ENCODE assay signal across 7 mouse cellular contexts in genomic region chr7:28339213-28339917, GRCm38 (mm10). TPM values are rescaled to one million over a fixed set of nuclear protein-coding genes. Genes with fewer than 3 reads are reported as not detected.
DNase-seq lines count a peak whose midpoint lies in the region; ATAC-seq lines count a peak whose summit lies in the region.

No protein-coding gene starts in this region.

- no peaks in the 10 kb centered on the region for H3K9me3 ChIP-seq in forebrain, embryonic 10.5 days

- DNase-seq in MN1 (ENCODE audit: low spot score) = peak; percentile 52
- peak; percentile 39 for DNase-seq in brain, adult 2 months (ENCODE audit: low read depth, low spot score)
- DNase-seq in forebrain, embryonic 10.5 days (ENCODE audit: extremely low spot score, low spot score) = no peak
- peak; percentile 56 to 65 for DNase-seq in heart, postnatal 14 days
- peak; percentile 42 for DNase-seq in layer of hippocampus, adult 9-11 months
- peak; percentile 81 for DNase-seq in splenic B cell, adult 2 months (ENCODE audit: low read depth, low spot score)

- intact Hi-C loops in heart, postnatal 14 days (cut with DNase I) = loop anchor here (5.0 kb wide), 1 partner anchor 62 kb away; the partner anchor contains the start of gene Eid2b

- H3K4me3 ChIP-seq in forebrain, embryonic 10.5 days = peak overlapping the region; percentile 96

- H3K4me1 ChIP-seq in forebrain, embryonic 10.5 days = peaks cover 40% of the 10 kb centered on the region

- ATAC-seq in megakaryocyte-erythroid progenitor cell, adult 5-6 weeks (replicated peaks; ENCODE audit: low FRiP score, low TSS enrichment, poor library complexity, severe bottlenecking) = peak; percentile 65

- H3K36me3 ChIP-seq in forebrain, embryonic 10.5 days (replicated peaks) = peaks cover 26% of the 10 kb centered on the region
- no peaks in the 10 kb centered on the region for H3K36me3 ChIP-seq in splenic B cell, adult 2 months (ENCODE audit: control insufficient read depth, insufficient read depth, low read length, poor library complexity, severe bottlenecking)

- 84% methylated on average over 19 of the region's 19 CpGs for WGBS in forebrain, embryonic 10.5 days

- H3K27me3 ChIP-seq in forebrain, embryonic 10.5 days (ENCODE audit: poor library complexity, severe bottlenecking) = no peaks in the 10 kb centered on the region
- H3K27me3 ChIP-seq in splenic B cell, adult 2 months (ENCODE audit: control insufficient read depth, insufficient read depth, low read length, poor library complexity, severe bottlenecking) = no peaks in the 10 kb centered on the region

- peak overlapping the region; percentile 92 for H3K27ac ChIP-seq in forebrain, embryonic 10.5 days

RNA-seq across cellular contexts. Expression of gene Supt5, which starts 0.8 kb away (rescaled TPM):
- 118 and 120 TPM in 2 replicates for polyA plus RNA-seq in forebrain, embryonic 10.5 days (2016; fragmentation: Nextera tagmentation; extraction: Ambion mirVana)
- total RNA-seq in heart, postnatal 14 days (2021) = 10 to 100 TPM; 55.6 to 58.4 TPM
- 87.6 and 113 TPM in 2 replicates for total RNA-seq in megakaryocyte-erythroid progenitor cell, adult 5-6 weeks (2014; fragmentation: Nextera tagmentation)
- total RNA-seq in megakaryocyte-erythroid progenitor cell, adult 5-6 weeks (2017) = 68.5 and 79.4 TPM in 2 replicates

RNA-seq across cellular contexts. Expression of gene Rps16, which starts 11.1 kb away (rescaled TPM):
- 939 and 976 TPM in 2 replicates for polyA plus RNA-seq in forebrain, embryonic 10.5 days (2016; fragmentation: Nextera tagmentation; extraction: Ambion mirVana)
- total RNA-seq in heart, postnatal 14 days (2021) = 100 to 1,000 TPM; 540 to 612 TPM
- total RNA-seq in megakaryocyte-erythroid progenitor cell, adult 5-6 weeks (2014; fragmentation: Nextera tagmentation) = 3,991 and 4,625 TPM in 2 replicates
- 881 and 1,091 TPM in 2 replicates for total RNA-seq in megakaryocyte-erythroid progenitor cell, adult 5-6 weeks (2017)

RNA-seq across cellular contexts. Expression of gene Timm50, which starts 27.5 kb away (rescaled TPM):
- 238 and 253 TPM in 2 replicates for polyA plus RNA-seq in forebrain, embryonic 10.5 days (2016; fragmentation: Nextera tagmentation; extraction: Ambion mirVana)
- total RNA-seq in heart, postnatal 14 days (2021) = 10 to 100 TPM; 47.9 to 57.3 TPM
- 77.5 and 91.2 TPM in 2 replicates for total RNA-seq in megakaryocyte-erythroid progenitor cell, adult 5-6 weeks (2014; fragmentation: Nextera tagmentation)
- total RNA-seq in megakaryocyte-erythroid progenitor cell, adult 5-6 weeks (2017) = 31.5 and 66.9 TPM in 2 replicates

RNA-seq across cellular contexts. Expression of gene Plekhg2, which starts 33.0 kb away (rescaled TPM):
- 75.5 and 84.4 TPM in 2 replicates for polyA plus RNA-seq in forebrain, embryonic 10.5 days (2016; fragmentation: Nextera tagmentation; extraction: Ambion mirVana)
- 10 to 100 TPM; 32.1 to 32.5 TPM for total RNA-seq in heart, postnatal 14 days (2021)
- 4.1 and 7.7 TPM in 2 replicates for total RNA-seq in megakaryocyte-erythroid progenitor cell, adult 5-6 weeks (2014; fragmentation: Nextera tagmentation)
- total RNA-seq in megakaryocyte-erythroid progenitor cell, adult 5-6 weeks (2017) = 0.19 and 2.3 TPM in 2 replicates

RNA-seq across cellular contexts. Expression of gene Dll3, which starts 37.3 kb away (rescaled TPM):
- polyA plus RNA-seq in forebrain, embryonic 10.5 days (2016; fragmentation: Nextera tagmentation; extraction: Ambion mirVana) = 13.4 and 13.7 TPM in 2 replicates
- total RNA-seq in heart, postnatal 14 days (2021) = not detected
- 0.45 TPM in 1 of 2 replicates, not detected in the other for total RNA-seq in megakaryocyte-erythroid progenitor cell, adult 5-6 weeks (2014; fragmentation: Nextera tagmentation)
- not detected in 2 replicates for total RNA-seq in megakaryocyte-erythroid progenitor cell, adult 5-6 weeks (2017)
